ENCODE assay signal across 7 mouse cellular contexts in the genomic region with DNA sequence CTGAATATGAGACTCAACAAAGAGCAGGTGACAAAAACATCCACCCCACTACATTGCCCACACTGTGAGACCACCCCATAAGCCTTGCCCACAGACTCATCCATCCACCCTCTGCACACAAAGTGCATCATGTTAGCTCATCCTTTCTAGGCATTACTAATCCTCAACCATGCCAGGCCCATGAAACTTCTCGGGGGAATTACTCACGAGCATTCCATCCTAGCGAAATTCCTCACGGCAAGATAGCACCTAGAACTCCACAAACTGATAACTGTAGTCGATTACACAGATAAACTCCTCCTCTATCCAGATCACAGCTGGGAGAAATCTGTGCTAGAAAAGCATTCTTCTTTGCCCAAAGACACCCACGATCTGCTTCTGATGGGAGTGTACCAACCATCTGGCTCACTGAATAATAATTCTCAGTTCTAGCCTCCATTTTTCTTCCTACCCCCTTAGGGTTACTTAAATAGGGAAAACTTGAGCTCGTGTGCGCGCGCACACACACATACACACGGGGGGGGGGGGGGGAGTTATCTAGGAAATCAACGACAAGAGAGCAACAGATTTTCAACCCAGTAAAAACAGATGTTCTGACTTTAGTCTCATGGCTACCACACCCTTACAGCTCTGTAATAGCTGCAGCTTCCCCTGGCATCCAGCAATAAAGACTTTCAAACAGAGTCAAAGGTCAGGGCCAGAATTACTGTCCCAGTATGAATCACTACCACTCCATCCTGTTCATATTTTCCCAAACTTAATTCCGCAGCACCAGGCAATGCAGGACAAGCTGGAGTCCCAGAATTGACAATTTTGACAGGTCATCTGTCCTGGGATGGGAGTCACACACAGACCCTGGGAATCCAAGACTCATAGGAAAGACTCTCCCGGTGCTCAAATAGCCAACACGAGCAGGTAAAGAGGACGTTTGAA. TPM values are rescaled to one million over a fixed set of nuclear protein-coding genes. Genes with fewer than 3 reads are reported as not detected.
DNase-seq lines count a peak whose midpoint lies in the region; ATAC-seq lines count a peak whose summit lies in the region.

No protein-coding gene starts in this region.

- no peak for ATAC-seq in embryonic facial prominence, embryonic 11.5 days (replicated peaks; ENCODE audit: insufficient number of reproducible peaks, low FRiP score, low TSS enrichment, low read depth)
- ATAC-seq in hindbrain, embryonic 14.5 days (ENCODE audit: low FRiP score): no peak
- ATAC-seq in midbrain, embryonic 15.5 days (replicated peaks): no peak

- peaks cover 5% of the 10 kb centered on the region for H3K4me1 ChIP-seq in embryonic facial prominence, embryonic 11.5 days (ENCODE audit: control insufficient read depth, insufficient read depth, low read length)
- peaks cover 19% of the 10 kb centered on the region for H3K4me1 ChIP-seq in hindbrain, embryonic 14.5 days (replicated peaks; ENCODE audit: control insufficient read depth, insufficient read depth, low read length)
- H3K4me1 ChIP-seq in midbrain, embryonic 15.5 days: peaks cover 35% of the 10 kb centered on the region

- no peak overlapping the region; the same call in 1 of the 2 replicates for H3K4me2 ChIP-seq in embryonic facial prominence, embryonic 11.5 days (ENCODE audit: low read depth, low read length)
- peak overlapping the region; percentile 86; the same call in 1 of the 2 replicates for H3K4me2 ChIP-seq in hindbrain, embryonic 14.5 days (replicated peaks)
- peak overlapping the region; percentile 81; the same call in 1 of the 2 replicates for H3K4me2 ChIP-seq in midbrain, embryonic 15.5 days

- peak overlapping the region; percentile 18 for H3K9ac ChIP-seq in embryonic facial prominence, embryonic 11.5 days (replicated peaks; ENCODE audit: low read length)
- peak overlapping the region; percentile 69; the same call in 1 of the 2 replicates for H3K9ac ChIP-seq in hindbrain, embryonic 14.5 days
- peak overlapping the region; percentile 18 for H3K9ac ChIP-seq in midbrain, embryonic 15.5 days

- H3K27me3 ChIP-seq in embryonic facial prominence, embryonic 11.5 days (ENCODE audit: control insufficient read depth, insufficient read depth, low read length): no peaks in the 10 kb centered on the region
- no peaks in the 10 kb centered on the region for H3K27me3 ChIP-seq in hindbrain, embryonic 14.5 days (ENCODE audit: control insufficient read depth, insufficient read depth, low read length)
- H3K27me3 ChIP-seq in midbrain, embryonic 15.5 days (replicated peaks): no peaks in the 10 kb centered on the region

- DNase-seq in left cerebral cortex, adult 18-20 months (ENCODE audit: low spot score in 2 of 2): peak; percentile 29 to 44
- no peak for DNase-seq in left cerebral cortex, postnatal 4 days
- no peak for DNase-seq in embryonic facial prominence, embryonic 11.5 days (ENCODE audit: low spot score)
- no peak for DNase-seq in hindbrain, embryonic 14.5 days (ENCODE audit: low spot score)
- DNase-seq in cerebellum, adult 11 months: no peak
- no peak for DNase-seq in kidney, postnatal 25 days

- H3K4me3 ChIP-seq in embryonic facial prominence, embryonic 11.5 days (ENCODE audit: low read depth, low read length): no peak overlapping the region
- no peak overlapping the region for H3K4me3 ChIP-seq in hindbrain, embryonic 14.5 days (replicated peaks; ENCODE audit: low read length)
- no peak overlapping the region for H3K4me3 ChIP-seq in midbrain, embryonic 15.5 days

- H3K27ac ChIP-seq in embryonic facial prominence, embryonic 11.5 days (replicated peaks; ENCODE audit: low read depth, low read length): no peak overlapping the region
- H3K27ac ChIP-seq in hindbrain, embryonic 14.5 days: no peak overlapping the region
- H3K27ac ChIP-seq in midbrain, embryonic 15.5 days: no peak overlapping the region

- intact Hi-C loops in left cerebral cortex, postnatal 4 days (cut with DNase I): no loop called here

- 77% methylated on average over 16 of the region's 16 CpGs for WGBS in embryonic facial prominence, embryonic 11.5 days
- WGBS in hindbrain, embryonic 14.5 days: 74% methylated on average over 16 of the region's 16 CpGs
- WGBS in midbrain, embryonic 15.5 days: 84% methylated on average over 16 of the region's 16 CpGs

- H3K36me3 ChIP-seq in embryonic facial prominence, embryonic 11.5 days (replicated peaks; ENCODE audit: control insufficient read depth, insufficient read depth, low read depth, low read length): no peaks in the 10 kb centered on the region
- no peaks in the 10 kb centered on the region for H3K36me3 ChIP-seq in hindbrain, embryonic 14.5 days (replicated peaks; ENCODE audit: control insufficient read depth, insufficient read depth)
- H3K36me3 ChIP-seq in midbrain, embryonic 15.5 days (replicated peaks): no peaks in the 10 kb centered on the region

- H3K9me3 ChIP-seq in embryonic facial prominence, embryonic 11.5 days (replicated peaks; ENCODE audit: control insufficient read depth, low read length): no peaks in the 10 kb centered on the region
- no peaks in the 10 kb centered on the region for H3K9me3 ChIP-seq in hindbrain, embryonic 14.5 days (ENCODE audit: control insufficient read depth, low read length)
- H3K9me3 ChIP-seq in midbrain, embryonic 15.5 days: no peaks in the 10 kb centered on the region

RNA-seq across cellular contexts. Expression of a gene that starts 2.1 kb away (rescaled TPM):
- 10 to 100 TPM; 86.8 to 87.7 TPM for total RNA-seq in left cerebral cortex, adult 18-20 months (2021)
- 10 to 100 TPM; 87.9 to 93.3 TPM for total RNA-seq in left cerebral cortex, postnatal 4 days (2021)
- polyA plus RNA-seq in embryonic facial prominence, embryonic 11.5 days (2014; fragmentation: Nextera tagmentation; extraction: Ambion mirVana): 68.7 and 74.1 TPM in 2 replicates
- polyA plus RNA-seq in hindbrain, embryonic 14.5 days (2014; fragmentation: Nextera tagmentation; extraction: Ambion mirVana): 106 and 110 TPM in 2 replicates
- polyA plus RNA-seq in midbrain, embryonic 15.5 days (2015; fragmentation: Nextera tagmentation; extraction: Ambion mirVana): 101 and 103 TPM in 2 replicates

RNA-seq across cellular contexts. Expression of a gene that starts 2.2 kb away (rescaled TPM):
- total RNA-seq in left cerebral cortex, adult 18-20 months (2021): 10 to 100 TPM; 18.9 to 20.5 TPM
- 10 to 100 TPM; 13.1 to 17.0 TPM for total RNA-seq in left cerebral cortex, postnatal 4 days (2021)
- polyA plus RNA-seq in embryonic facial prominence, embryonic 11.5 days (2014; fragmentation: Nextera tagmentation; extraction: Ambion mirVana): 26.8 and 27.1 TPM in 2 replicates
- polyA plus RNA-seq in hindbrain, embryonic 14.5 days (2014; fragmentation: Nextera tagmentation; extraction: Ambion mirVana): 11.4 and 11.7 TPM in 2 replicates
- 8.9 and 10.6 TPM in 2 replicates for polyA plus RNA-seq in midbrain, embryonic 15.5 days (2015; fragmentation: Nextera tagmentation; extraction: Ambion mirVana)

Comparison
In these comparisons a context has a peak if more than half of its experiments do, and no peak if none do; other contexts are left out.
1. DNase-seq: peak in left cerebral cortex, adult 18-20 months (2 of 2); none in left cerebral cortex, postnatal 4 days (single experiment), embryonic facial prominence, embryonic 11.5 days (single experiment), hindbrain, embryonic 14.5 days (single experiment), cerebellum, adult 11 months (single experiment) and kidney, postnatal 25 days (0 of 2).
2. H3K9ac ChIP-seq: peak in every context shown above with its lines; median percentile 69 in hindbrain, embryonic 14.5 days; 18 in embryonic facial prominence, embryonic 11.5 days; 18 in midbrain, embryonic 15.5 days.